Mouse (Mus musculus) layer of hippocampus, adult 9-11 months (tissue): ENCODE data around the gene Plxnb2.
A peak's percentile ranks its signal among the peaks of the same experiment; 100 is the strongest.

Experiments
- DNase-seq: peaks from one replicate; pipeline ENCODE4 v3.0.0; 2022

Plxnb2 gene

GRCm38 (mm10) chr15:89178954-89179629 lies 1.5 kb downstream of the Plxnb2 start:
- peak; percentile 73 for DNase-seq

- no peak for DNase-seq
Measured at GRCm38 (mm10) chr15:89178260-89178860, 2.2 kb downstream of the Plxnb2 start.

- peak; percentile 70 for DNase-seq
Measured at GRCm38 (mm10) chr15:89177576-89178259, 2.9 kb downstream of the Plxnb2 start.

DNA sequence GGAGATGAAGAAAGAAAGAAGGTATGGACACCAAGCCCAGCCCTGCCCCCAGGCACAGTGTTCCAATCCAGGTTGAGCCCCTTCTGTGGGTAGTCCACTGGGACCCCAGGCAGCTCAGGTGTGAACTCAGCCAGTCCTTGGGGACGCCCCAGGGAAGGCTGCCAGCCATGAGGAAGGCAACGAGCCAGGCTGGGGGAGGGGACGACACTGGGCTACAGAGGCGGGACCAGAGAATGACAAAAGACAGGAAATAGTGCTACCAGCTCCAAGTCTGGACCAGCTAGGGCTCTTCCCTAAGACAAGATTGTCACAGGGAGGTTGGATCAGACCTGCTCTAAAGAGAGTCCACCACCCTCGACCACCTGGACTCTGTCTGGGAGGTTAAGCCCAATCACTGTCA lies 3.5 kb downstream of the Plxnb2 start:
- DNase-seq: peak; percentile 78

DNA sequence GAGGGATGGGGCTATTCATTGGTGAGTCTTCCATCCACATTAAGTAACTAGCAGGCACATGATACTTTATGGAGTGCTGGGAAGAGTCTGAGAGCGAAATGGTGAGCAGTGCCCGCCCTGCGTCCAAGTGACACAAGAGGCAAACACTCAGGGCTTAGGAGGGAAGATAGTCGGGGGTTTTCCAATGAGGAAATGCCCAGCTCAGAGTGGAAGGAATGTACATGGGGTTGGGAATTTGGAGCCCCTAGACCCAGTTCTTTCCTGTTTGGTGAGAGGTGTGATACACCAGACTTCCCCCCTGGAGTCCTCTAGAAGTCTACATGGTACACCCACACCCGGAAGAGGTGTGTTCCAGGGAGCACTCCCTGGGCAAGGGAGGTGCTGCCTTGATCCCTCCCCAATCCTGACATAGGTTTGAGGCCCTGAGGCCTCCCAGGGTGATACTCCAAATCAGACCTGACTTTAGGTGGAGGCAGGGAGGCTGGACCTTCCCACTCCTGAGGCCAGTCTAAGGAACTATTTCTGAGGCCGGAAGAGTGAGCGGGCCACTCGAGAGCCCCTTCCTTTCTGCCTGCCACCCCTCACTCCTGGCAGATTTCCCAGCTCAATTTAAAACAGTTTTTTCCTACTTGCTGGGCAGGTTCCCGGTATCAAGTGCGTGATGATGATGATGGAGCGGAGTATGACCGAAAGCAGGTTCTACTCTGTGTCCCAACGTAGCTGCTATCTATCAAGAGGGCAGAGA lies 5.0 kb downstream of the Plxnb2 start:
- DNase-seq: no peak

GRCm38 (mm10) chr15:89174889-89175339 lies 5.7 kb downstream of the Plxnb2 start:
- no peak for DNase-seq

DNA sequence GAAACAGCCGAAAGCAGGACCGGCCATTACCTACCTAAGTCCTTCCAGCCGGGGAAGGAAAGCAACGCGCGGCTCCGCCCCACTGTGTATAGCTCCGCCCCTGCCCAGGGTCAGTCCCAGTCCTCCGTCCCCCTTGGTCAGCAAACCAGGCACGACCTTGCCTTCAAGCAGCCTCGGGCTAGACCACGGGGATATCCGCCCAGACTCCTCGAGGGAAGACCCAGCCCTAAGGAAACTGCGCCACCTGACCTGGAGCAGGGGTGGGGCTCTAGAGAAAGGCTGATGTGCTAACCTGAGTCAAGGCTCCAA lies 6.7 kb downstream of the Plxnb2 start:
- DNase-seq: peak; percentile 57

GRCm38 (mm10) chr15:89173024-89173905 lies 7.3 kb downstream of the Plxnb2 start:
- DNase-seq: no peak

DNA sequence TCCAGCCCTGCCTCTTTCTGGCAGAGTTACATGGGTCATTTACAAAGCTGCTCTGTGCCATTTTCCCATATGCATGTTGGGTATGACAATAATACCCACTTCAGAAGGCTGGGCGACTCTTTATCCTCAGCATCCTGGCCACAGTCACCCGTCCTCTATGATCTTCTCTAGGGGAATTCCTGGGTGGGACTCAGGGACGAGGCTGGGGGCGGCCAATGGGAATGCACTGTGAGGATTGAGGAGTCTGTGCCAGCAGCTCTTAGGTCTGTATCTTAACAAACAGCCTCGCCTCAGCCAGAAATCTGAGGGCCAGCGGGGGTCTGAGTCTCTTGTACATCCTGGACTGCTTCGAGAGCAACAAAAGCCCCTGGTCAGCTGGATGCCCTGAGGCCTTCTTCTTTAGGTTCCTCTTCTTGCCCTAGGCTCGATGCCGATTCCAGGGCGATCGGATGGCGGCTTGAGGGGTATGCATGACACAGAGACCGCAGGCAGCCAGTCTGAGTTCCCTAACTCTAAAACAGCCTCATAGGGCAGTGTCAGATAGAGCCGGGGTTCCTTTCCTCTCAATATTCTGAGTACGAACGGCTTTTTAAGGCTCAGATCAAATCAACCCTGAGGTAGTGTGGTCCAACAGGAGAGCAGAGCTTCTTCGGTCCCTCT lies 8.2 kb downstream of the Plxnb2 start:
- DNase-seq: peak; percentile 48

- DNase-seq: no peak
Measured at GRCm38 (mm10) chr15:89171526-89172051, 9.0 kb downstream of the Plxnb2 start.

- no peak for DNase-seq
Measured at GRCm38 (mm10) chr15:89170102-89170501, 10.5 kb downstream of the Plxnb2 start.

DNA sequence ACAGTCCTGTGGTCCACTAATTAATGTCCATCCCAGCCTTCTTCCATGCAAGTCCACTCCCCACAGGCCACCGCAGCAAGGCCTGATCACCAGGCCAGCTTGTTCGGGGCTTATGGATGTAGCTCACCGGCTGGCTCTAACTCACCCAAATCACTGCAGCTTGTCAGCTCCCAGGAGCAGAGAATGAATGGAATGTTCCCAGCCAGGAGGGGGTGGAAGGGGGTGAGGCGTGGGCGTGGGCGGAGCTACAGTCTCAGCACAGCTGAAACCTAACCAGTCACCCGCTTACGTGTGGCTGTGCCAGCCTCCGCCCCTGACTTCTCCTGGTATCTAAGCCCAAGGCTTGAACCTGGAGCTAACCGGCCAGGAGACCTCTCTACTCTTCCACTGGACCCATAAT lies 11.2 kb downstream of the Plxnb2 start:
- peak; percentile 90 for DNase-seq

- DNase-seq: no peak
Measured at GRCm38 (mm10) chr15:89168922-89169321, 11.7 kb downstream of the Plxnb2 start.

GRCm38 (mm10) chr15:89165478-89165877 lies 15.1 kb downstream of the Plxnb2 start:
- DNase-seq: no peak

DNA sequence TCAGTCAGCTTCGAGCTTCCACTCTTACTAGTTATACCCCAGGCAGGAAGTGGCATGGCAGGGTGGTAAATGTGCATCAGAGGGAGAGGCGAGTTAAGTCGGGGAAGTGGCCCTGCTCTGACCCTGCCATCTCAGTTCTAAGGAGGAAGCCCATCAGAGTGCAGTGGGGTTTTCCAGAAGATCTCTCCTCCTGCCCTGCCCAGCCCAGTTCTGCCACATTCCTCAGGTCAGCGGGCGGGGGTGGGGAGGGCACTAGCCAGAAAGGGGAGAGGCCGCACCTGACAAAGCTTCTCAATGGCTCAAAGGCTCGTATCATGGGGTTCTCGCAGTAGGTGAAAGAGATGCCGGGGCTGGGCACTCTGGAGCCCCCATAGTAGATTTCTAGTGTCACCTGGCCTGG lies 19.2 kb downstream of the Plxnb2 start:
- no peak for DNase-seq

- no peak for DNase-seq
Measured at GRCm38 (mm10) chr15:89158516-89158915, 22.1 kb downstream of the Plxnb2 start.

DNA sequence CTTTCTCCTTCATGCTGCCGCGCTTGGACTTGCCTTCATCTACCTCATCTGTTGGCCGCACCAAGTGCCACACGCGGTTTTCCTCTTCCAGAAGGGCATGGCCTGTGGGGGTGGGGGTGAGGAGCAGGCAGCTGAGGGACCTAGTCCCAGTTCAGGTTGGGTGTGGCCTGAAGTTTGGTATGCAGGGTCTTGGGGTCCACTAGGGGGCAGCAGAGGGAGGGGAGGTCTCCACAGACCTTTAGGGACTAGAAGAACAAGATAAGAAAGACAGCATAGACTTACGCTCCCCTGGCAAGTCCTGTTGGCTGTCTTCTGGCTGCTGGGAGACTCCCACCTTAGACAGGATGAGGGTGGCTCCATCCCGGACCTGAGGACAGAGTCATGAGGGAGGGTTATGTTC lies 22.6 kb downstream of the Plxnb2 start:
- peak; percentile 45 for DNase-seq

DNA sequence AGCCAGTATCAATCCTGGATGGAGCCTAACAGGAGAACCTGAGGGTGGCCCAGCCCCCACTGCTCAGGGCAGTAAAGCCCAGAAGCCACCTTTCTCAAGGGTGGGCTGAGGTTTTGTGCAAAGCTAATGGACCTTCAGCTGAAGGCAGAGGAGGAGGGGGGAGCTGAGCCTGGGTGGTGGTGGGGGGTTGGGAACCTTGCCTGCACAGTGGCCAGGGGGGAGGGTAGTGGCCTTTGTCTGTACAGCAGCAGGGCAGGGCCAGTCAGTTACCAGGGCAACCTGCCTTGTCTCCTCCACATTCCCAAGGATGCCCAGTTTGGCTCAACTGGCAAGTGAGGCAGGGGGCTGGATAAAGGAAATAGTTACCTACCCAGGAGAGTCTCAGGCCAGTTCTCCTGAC lies 28.3 kb downstream of the Plxnb2 start:
- no peak for DNase-seq

DNA sequence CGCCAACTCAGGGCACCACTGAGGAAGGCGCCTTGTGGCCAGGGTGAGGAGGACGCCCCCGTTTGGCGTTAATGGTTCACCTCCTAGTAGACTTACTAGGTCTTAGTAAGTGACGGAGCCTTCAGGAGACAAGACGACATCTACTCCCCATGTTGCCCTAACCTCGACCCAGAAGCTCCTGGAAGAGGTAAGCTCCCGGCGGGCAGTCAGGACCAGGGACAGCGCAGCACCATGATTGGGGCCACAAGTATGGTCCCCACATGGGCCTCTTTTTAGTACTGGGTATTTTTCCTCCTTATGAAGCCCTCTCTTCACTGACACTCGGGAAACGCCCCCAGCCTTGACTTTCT lies 30.6 kb downstream of the Plxnb2 start:
- no peak for DNase-seq

- no peak for DNase-seq
Measured at GRCm38 (mm10) chr15:89149271-89150040, 31.1 kb downstream of the Plxnb2 start, which contains the start of gene Mapk11. Mapk11 (minus strand) TSS chr15:89149628.
